Mouse (Mus musculus): ENCODE data around the gene Glud1. TPM values are rescaled to one million over a fixed set of nuclear protein-coding genes. Genes with fewer than 3 reads are reported as not detected.
A peak's percentile ranks its signal among the peaks of the same experiment; 100 is the strongest.
"Not testable (repeated sequence)": the region's sequence is repeated elsewhere in the genome, so short reads cannot be mapped to it uniquely, and the experiment has no call there.

Glud1 gene
- polyA plus RNA-seq, 1 experiment = 95.8 TPM

- Histone ChIP-seq H3K4me2 (ENCODE audit: low read depth) (peak overlapping the region; percentile 76), H3K27me3 (ENCODE audit: control insufficient read depth, insufficient read depth, insufficient read length) (no peaks in the 10 kb centered on the region), H3K4me3 (no peak overlapping the region), H3ac (ENCODE audit: control insufficient read depth, insufficient read length) (no peak overlapping the region), H3K79me2 (ENCODE audit: control insufficient read depth, insufficient read depth) (peaks cover 77% of the 10 kb centered on the region), H3K36me3 (ENCODE audit: control insufficient read depth, insufficient read depth) (no peaks in the 10 kb centered on the region)
- TF ChIP-seq MAX (IDR thresholded peaks at IDR 0.05; ENCODE audit: low read depth) = no peak
- TF ChIP-seq USF1 (IDR thresholded peaks at IDR 0.05; ENCODE audit: low read depth) = no peak
- TF ChIP-seq POLR2A (IDR thresholded peaks at IDR 0.05; ENCODE audit: insufficient read length, low read depth) = no peak
- no peak for TF ChIP-seq TCF3 (IDR thresholded peaks at IDR 0.05; ENCODE audit: insufficient read length, low read depth)
- TF ChIP-seq MYOG (IDR thresholded peaks at IDR 0.05; ENCODE audit: control insufficient read depth in 1 of 3, insufficient read depth in 1 of 3, insufficient read length in 2 of 3, low read depth in 2 of 3) = no peak
- no peak for TF ChIP-seq SRF (IDR thresholded peaks at IDR 0.05; ENCODE audit: control insufficient read depth, insufficient read length, low read depth)
- TF ChIP-seq MYOD1 (IDR thresholded peaks at IDR 0.05; ENCODE audit: control insufficient read depth in 1 of 3, insufficient read length in 2 of 3, low read depth in 2 of 3) = no peak
Observed at GRCm38 (mm10) chr14:34313612-34314011, 3.1 kb downstream of the Glud1 start.

- peaks cover 85% of the 10 kb centered on the region for H3K79me2 ChIP-seq (ENCODE audit: control insufficient read depth, insufficient read depth)
- not testable (repeated sequence) for H3K4me3 ChIP-seq; H3ac ChIP-seq (ENCODE audit: control insufficient read depth, insufficient read length); H3K27me3 ChIP-seq (ENCODE audit: control insufficient read depth, insufficient read depth, insufficient read length); H3K4me2 ChIP-seq (ENCODE audit: low read depth); H3K36me3 ChIP-seq (ENCODE audit: control insufficient read depth, insufficient read depth)
Observed at GRCm38 (mm10) chr14:34314383-34314782, 3.9 kb downstream of the Glud1 start.

GRCm38 (mm10) chr14:34314796-34315195 is 4.3 kb downstream of the Glud1 start:
- H3K27me3 ChIP-seq (ENCODE audit: control insufficient read depth, insufficient read depth, insufficient read length) = no peaks in the 10 kb centered on the region
- no peak overlapping the region for H3K4me2 ChIP-seq (ENCODE audit: low read depth)
- no peak overlapping the region for H3ac ChIP-seq (ENCODE audit: control insufficient read depth, insufficient read length)
- no peak for TF ChIP-seq TCF12 (IDR thresholded peaks at IDR 0.05; ENCODE audit: insufficient read depth, poor library complexity, severe bottlenecking)
- TF ChIP-seq CEBPB (IDR thresholded peaks at IDR 0.05; ENCODE audit: insufficient read depth, poor library complexity, severe bottlenecking) = no peak
- TF ChIP-seq MYOG (IDR thresholded peaks at IDR 0.05; ENCODE audit: control insufficient read depth in 1 of 3, insufficient read depth in 1 of 3, insufficient read length in 2 of 3, low read depth in 2 of 3) = no peak
- no peak for TF ChIP-seq TCF3 (IDR thresholded peaks at IDR 0.05; ENCODE audit: insufficient read length, low read depth)
- no peak for TF ChIP-seq E2F4 (IDR thresholded peaks at IDR 0.05; ENCODE audit: insufficient read depth)
- TF ChIP-seq USF1 (IDR thresholded peaks at IDR 0.05; ENCODE audit: low read depth) = no peak
- TF ChIP-seq POLR2A (IDR thresholded peaks at IDR 0.05; ENCODE audit: insufficient read length, low read depth) = no peak
- no peak for TF ChIP-seq REST (IDR thresholded peaks at IDR 0.05; ENCODE audit: insufficient read depth, insufficient read length)
- H3K79me2 ChIP-seq (ENCODE audit: control insufficient read depth, insufficient read depth) = peaks cover 89% of the 10 kb centered on the region
- no peak overlapping the region for H3K4me3 ChIP-seq
- H3K36me3 ChIP-seq (ENCODE audit: control insufficient read depth, insufficient read depth) = peaks cover 5% of the 10 kb centered on the region

GRCm38 (mm10) chr14:34316346-34316745 is 5.8 kb downstream of the Glud1 start:
- no peak overlapping the region for H3ac ChIP-seq (ENCODE audit: control insufficient read depth, insufficient read length)
- H3K79me2 ChIP-seq (ENCODE audit: control insufficient read depth, insufficient read depth) = peaks cover 92% of the 10 kb centered on the region
- no peak for TF ChIP-seq MYOD1 (IDR thresholded peaks at IDR 0.05; ENCODE audit: control insufficient read depth in 1 of 3, insufficient read length in 2 of 3, low read depth in 2 of 3)
- no peak for TF ChIP-seq E2F4 (IDR thresholded peaks at IDR 0.05; ENCODE audit: insufficient read depth)
- no peak for TF ChIP-seq TCF12 (IDR thresholded peaks at IDR 0.05; ENCODE audit: insufficient read depth, poor library complexity, severe bottlenecking)
- no peak for TF ChIP-seq MAX (IDR thresholded peaks at IDR 0.05; ENCODE audit: low read depth)
- peaks cover 18% of the 10 kb centered on the region for H3K36me3 ChIP-seq (ENCODE audit: control insufficient read depth, insufficient read depth)
- H3K27me3 ChIP-seq (ENCODE audit: control insufficient read depth, insufficient read depth, insufficient read length) = no peaks in the 10 kb centered on the region
- H3K4me3 ChIP-seq = no peak overlapping the region
- H3K4me2 ChIP-seq (ENCODE audit: low read depth) = no peak overlapping the region

- Histone ChIP-seq H3K79me2 (ENCODE audit: control insufficient read depth, insufficient read depth) (peaks cover 81% of the 10 kb centered on the region), H3K27me3 (ENCODE audit: control insufficient read depth, insufficient read depth, insufficient read length) (no peaks in the 10 kb centered on the region), H3K4me3 (no peak overlapping the region), H3K4me2 (ENCODE audit: low read depth) (no peak overlapping the region), H3ac (ENCODE audit: control insufficient read depth, insufficient read length) (no peak overlapping the region), H3K36me3 (ENCODE audit: control insufficient read depth, insufficient read depth) (peaks cover 21% of the 10 kb centered on the region)
- no peak for TF ChIP-seq SRF (IDR thresholded peaks at IDR 0.05; ENCODE audit: control insufficient read depth, insufficient read length, low read depth)
- no peak for TF ChIP-seq E2F4 (IDR thresholded peaks at IDR 0.05; ENCODE audit: insufficient read depth)
- TF ChIP-seq POLR2AphosphoS2 (IDR thresholded peaks at IDR 0.05; ENCODE audit: insufficient read length, low read depth) = no peak
- TF ChIP-seq MYOD1 (IDR thresholded peaks at IDR 0.05; ENCODE audit: control insufficient read depth in 1 of 3, insufficient read length in 2 of 3, low read depth in 2 of 3) = no peak
- no peak for TF ChIP-seq USF1 (IDR thresholded peaks at IDR 0.05; ENCODE audit: low read depth)
- no peak for TF ChIP-seq MAX (IDR thresholded peaks at IDR 0.05; ENCODE audit: low read depth)
- TF ChIP-seq TCF3 (IDR thresholded peaks at IDR 0.05; ENCODE audit: insufficient read length, low read depth) = no peak
- TF ChIP-seq REST (IDR thresholded peaks at IDR 0.05; ENCODE audit: insufficient read depth, insufficient read length) = no peak
- no peak for TF ChIP-seq MYOG (IDR thresholded peaks at IDR 0.05; ENCODE audit: control insufficient read depth in 1 of 3, insufficient read depth in 1 of 3, insufficient read length in 2 of 3, low read depth in 2 of 3)
Observed at GRCm38 (mm10) chr14:34317431-34317830, 6.9 kb downstream of the Glud1 start.

GRCm38 (mm10) chr14:34318113-34318512 is 7.6 kb downstream of the Glud1 start:
- H3K4me3 ChIP-seq = no peak overlapping the region
- TF ChIP-seq POLR2A (IDR thresholded peaks at IDR 0.05; ENCODE audit: insufficient read length, low read depth) = no peak
- no peak for TF ChIP-seq CEBPB (IDR thresholded peaks at IDR 0.05; ENCODE audit: insufficient read depth, poor library complexity, severe bottlenecking)
- TF ChIP-seq MYOG (IDR thresholded peaks at IDR 0.05; ENCODE audit: control insufficient read depth in 1 of 3, insufficient read depth in 1 of 3, insufficient read length in 2 of 3, low read depth in 2 of 3) = no peak
- TF ChIP-seq SRF (IDR thresholded peaks at IDR 0.05; ENCODE audit: control insufficient read depth, insufficient read length, low read depth) = no peak
- no peak for TF ChIP-seq TCF3 (IDR thresholded peaks at IDR 0.05; ENCODE audit: insufficient read length, low read depth)
- TF ChIP-seq REST (IDR thresholded peaks at IDR 0.05; ENCODE audit: insufficient read depth, insufficient read length) = no peak
- no peak for TF ChIP-seq USF1 (IDR thresholded peaks at IDR 0.05; ENCODE audit: low read depth)
- no peak for TF ChIP-seq POLR2AphosphoS2 (IDR thresholded peaks at IDR 0.05; ENCODE audit: insufficient read length, low read depth)
- no peak for TF ChIP-seq TCF12 (IDR thresholded peaks at IDR 0.05; ENCODE audit: insufficient read depth, poor library complexity, severe bottlenecking)
- no peak for TF ChIP-seq E2F4 (IDR thresholded peaks at IDR 0.05; ENCODE audit: insufficient read depth)
- no peak for TF ChIP-seq MYOD1 (IDR thresholded peaks at IDR 0.05; ENCODE audit: control insufficient read depth in 1 of 3, insufficient read length in 2 of 3, low read depth in 2 of 3)
- no peak for TF ChIP-seq MAX (IDR thresholded peaks at IDR 0.05; ENCODE audit: low read depth)
- H3K4me2 ChIP-seq (ENCODE audit: low read depth) = no peak overlapping the region
- no peak overlapping the region for H3ac ChIP-seq (ENCODE audit: control insufficient read depth, insufficient read length)
- H3K27me3 ChIP-seq (ENCODE audit: control insufficient read depth, insufficient read depth, insufficient read length) = no peaks in the 10 kb centered on the region
- H3K79me2 ChIP-seq (ENCODE audit: control insufficient read depth, insufficient read depth) = peaks cover 74% of the 10 kb centered on the region
- H3K36me3 ChIP-seq (ENCODE audit: control insufficient read depth, insufficient read depth) = peaks cover 21% of the 10 kb centered on the region

Measured in myocyte (in vitro differentiated cells).